Mouse (Mus musculus): Measurements from ENCODE around the gene Elp5. TPM values are rescaled to one million over a fixed set of nuclear protein-coding genes. Genes with fewer than 3 reads are reported as not detected.
A peak's percentile ranks its signal among the peaks of the same experiment; 100 is the strongest.

The Elp5 gene
- total and polyA plus RNA-seq, 3 experiments: 95.9 to 177 (median 119) TPM

DNA sequence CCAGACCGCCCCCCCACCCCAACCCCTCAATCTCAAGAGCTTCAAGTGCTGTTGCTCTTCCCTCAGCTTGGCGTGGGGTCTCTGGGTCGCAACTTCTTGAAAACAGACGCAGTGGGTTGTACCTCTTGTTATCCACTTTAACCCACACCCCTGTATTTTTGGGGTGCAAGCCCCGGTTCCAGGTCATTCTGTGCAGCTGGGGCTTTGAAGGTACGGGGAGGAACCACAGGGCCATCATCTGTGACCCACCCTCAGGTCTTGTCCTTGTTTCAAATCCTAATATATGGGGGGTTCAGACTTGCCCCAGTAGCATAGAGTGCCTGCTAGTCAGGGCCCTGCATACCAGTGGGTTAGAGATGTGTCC, 41.8 kb upstream of the Elp5 start:
- no peaks in the 10 kb centered on the region for H3K79me2 ChIP-seq (replicated peaks; ENCODE audit: control insufficient read depth, extremely low read depth, insufficient read depth, poor library complexity, severe bottlenecking)
- H3K4me3 ChIP-seq (replicated peaks in 1 of 3; ENCODE audit: low read depth in 2 of 3, low read length in 2 of 3, poor library complexity in 1 of 3): no peak overlapping the region
- H3K4me2 ChIP-seq (ENCODE audit: insufficient read depth, low read depth, poor library complexity, severe bottlenecking): no peak overlapping the region
- no peak overlapping the region for H3K9ac ChIP-seq (ENCODE audit: insufficient read depth, low read depth)
- in situ Hi-C loops (cut with MboI; ENCODE audit: low pct_ligation_motif_present, low pct_unique_long_range_greater_than_20kb, low sequenced_read_pairs): loop anchor here (25.0 kb wide), 1 partner anchor 937 kb away; the partner anchor contains the start of genes Per1 and Vamp2
- H3K9me3 ChIP-seq (replicated peaks; ENCODE audit: low read length): no peaks in the 10 kb centered on the region
- no peak for DNase-seq (ENCODE audit: extremely low read depth)
- TF ChIP-seq MAX (IDR thresholded peaks at IDR 0.05; ENCODE audit: low read length) (no peak), RAD21 (IDR thresholded peaks at IDR 0.05; ENCODE audit: low read depth, low read length) (no peak), MAZ (IDR thresholded peaks at IDR 0.05; ENCODE audit: low read depth, low read length) (no peak), CHD1 (IDR thresholded peaks at IDR 0.05; ENCODE audit: low read depth, low read length) (no peak), MXI1 (IDR thresholded peaks at IDR 0.05; ENCODE audit: low read depth, low read length) (no peak), USF2 (conservative IDR thresholded peaks at IDR 0.05; ENCODE audit: low read depth, low read length) (no peak)
- no peak overlapping the region for H3K27ac ChIP-seq (ENCODE audit: insufficient read depth, low read depth)
- H3K36me3 ChIP-seq (replicated peaks in 1 of 2; ENCODE audit: control insufficient read depth in 1 of 2, insufficient read depth in 1 of 2, low read length in 1 of 2): no peaks in the 10 kb centered on the region
- peaks cover 13% of the 10 kb centered on the region for H3K27me3 ChIP-seq (replicated peaks)
- H3K4me1 ChIP-seq (ENCODE audit: control insufficient read depth in 1 of 2, insufficient read depth in 2 of 2): peaks cover 14 to 43% of the 10 kb centered on the region in 2 experiments
- dilution Hi-C loops (cut with MboI; ENCODE audit: extremely low pct_ligation_motif_present, extremely low pct_unique_long_range_greater_than_20kb, low sequenced_read_pairs): no loop called here

DNA sequence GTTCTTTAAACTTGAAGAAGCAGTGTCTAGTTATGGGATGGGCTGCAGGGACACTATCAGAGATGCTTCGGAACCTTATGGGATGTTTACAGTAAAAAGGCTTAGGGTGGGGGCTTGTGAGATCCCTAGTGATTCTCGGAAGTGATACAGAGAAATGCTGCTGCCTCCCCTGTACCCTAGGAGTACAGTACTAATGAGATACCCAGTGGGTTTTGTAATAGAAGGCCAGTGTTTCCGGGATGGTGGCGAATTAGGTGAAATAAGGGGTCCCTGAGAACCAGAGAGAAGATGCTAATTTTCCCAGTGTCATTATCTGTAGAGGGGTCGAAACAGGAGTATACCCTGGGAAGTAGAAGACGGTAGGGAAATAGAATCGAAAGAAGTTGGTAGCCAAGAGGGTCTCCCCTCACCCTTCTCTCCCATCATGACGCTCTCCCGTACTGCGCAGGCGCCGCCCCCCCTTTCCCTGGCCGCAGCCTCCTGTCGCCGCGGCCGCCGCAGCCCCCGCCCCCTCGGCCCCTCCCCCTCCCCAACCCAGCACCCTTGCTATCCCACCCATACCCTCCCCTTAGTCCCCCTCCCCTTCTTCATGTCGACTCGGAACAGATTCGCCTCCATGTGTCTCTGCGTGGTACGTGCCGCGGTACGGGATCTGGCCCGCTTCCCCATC, 41.3 kb upstream of the Elp5 start:
- Histone ChIP-seq H3K36me3 (replicated peaks in 1 of 2; ENCODE audit: control insufficient read depth in 1 of 2, insufficient read depth in 1 of 2, low read length in 1 of 2) (no peaks in the 10 kb centered on the region), H3K4me2 (ENCODE audit: insufficient read depth, low read depth, poor library complexity, severe bottlenecking) (no peak overlapping the region), H3K4me3 (replicated peaks in 1 of 3; ENCODE audit: low read depth in 2 of 3, low read length in 2 of 3, poor library complexity in 1 of 3) (no peak overlapping the region), H3K9ac (ENCODE audit: insufficient read depth, low read depth) (no peak overlapping the region), H3K4me1 (ENCODE audit: control insufficient read depth in 1 of 2, insufficient read depth in 2 of 2) (peaks cover 12 to 39% of the 10 kb centered on the region in 2 experiments), H3K27ac (ENCODE audit: insufficient read depth, low read depth) (no peak overlapping the region), H3K27me3 (replicated peaks) (peaks cover 13% of the 10 kb centered on the region), H3K9me3 (replicated peaks; ENCODE audit: low read length) (no peaks in the 10 kb centered on the region), H3K79me2 (replicated peaks; ENCODE audit: control insufficient read depth, extremely low read depth, insufficient read depth, poor library complexity, severe bottlenecking) (no peaks in the 10 kb centered on the region)
- dilution Hi-C loops (cut with MboI; ENCODE audit: extremely low pct_ligation_motif_present, extremely low pct_unique_long_range_greater_than_20kb, low sequenced_read_pairs): no loop called here
- TF ChIP-seq MYC (IDR thresholded peaks at IDR 0.05; ENCODE audit: low read depth, low read length): no peak
- DNase-seq (ENCODE audit: extremely low read depth): no peak
- in situ Hi-C loops (cut with MboI; ENCODE audit: low pct_ligation_motif_present, low pct_unique_long_range_greater_than_20kb, low sequenced_read_pairs): loop anchor here (25.0 kb wide), 1 partner anchor 936 kb away; the partner anchor contains the start of genes Per1 and Vamp2

DNA sequence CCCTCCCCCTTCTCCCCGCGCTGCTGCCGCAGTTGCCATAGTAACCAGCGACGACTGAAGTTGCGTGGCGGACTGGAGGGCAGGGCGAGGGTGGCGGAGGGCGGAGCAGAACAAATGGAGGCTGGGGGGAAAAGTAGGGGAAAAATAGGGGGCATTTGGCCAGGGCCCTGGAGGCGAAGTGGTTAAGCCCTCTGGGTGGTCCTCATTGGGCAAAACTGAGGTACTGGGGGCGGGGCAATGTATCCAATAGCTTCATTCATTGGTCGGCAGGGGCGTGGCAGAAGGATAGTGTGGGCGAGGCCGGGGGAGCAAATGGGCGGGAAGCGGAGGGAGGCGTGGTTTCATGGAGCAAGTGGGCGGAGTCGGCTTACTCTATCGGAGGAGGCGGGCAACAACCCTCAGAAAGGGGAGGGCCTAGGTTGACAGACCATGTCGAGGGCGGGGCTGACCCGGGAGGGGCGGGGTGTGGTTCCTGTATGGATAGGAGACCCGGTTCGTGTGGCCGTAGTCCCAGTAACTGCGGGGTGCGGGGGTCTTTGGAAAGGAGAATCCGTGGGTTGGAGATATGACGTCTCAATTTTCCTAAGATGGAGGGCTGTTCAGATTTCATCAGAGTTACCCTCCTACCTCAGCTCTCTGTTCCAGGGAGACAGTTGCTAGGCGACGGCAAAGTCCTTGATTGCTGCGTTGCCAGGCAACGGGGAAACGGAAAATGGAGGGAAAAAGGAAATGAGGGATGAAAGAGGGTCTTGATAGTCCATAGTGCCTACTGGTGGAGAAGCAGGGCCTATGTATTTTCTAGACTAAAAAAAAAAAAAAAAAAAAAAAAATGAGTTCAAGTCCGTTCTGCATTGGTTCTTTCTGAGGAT, 39.2 kb upstream of the Elp5 start:
- no peaks in the 10 kb centered on the region for H3K79me2 ChIP-seq (replicated peaks; ENCODE audit: control insufficient read depth, extremely low read depth, insufficient read depth, poor library complexity, severe bottlenecking)
- H3K4me1 ChIP-seq (ENCODE audit: control insufficient read depth in 1 of 2, insufficient read depth in 2 of 2): peaks cover 8 to 27% of the 10 kb centered on the region in 2 experiments; a peak in 3 of 4 replicates
- no peak overlapping the region for H3K27ac ChIP-seq (ENCODE audit: insufficient read depth, low read depth)
- H3K9me3 ChIP-seq (replicated peaks; ENCODE audit: low read length): no peaks in the 10 kb centered on the region
- no peak overlapping the region for H3K9ac ChIP-seq (ENCODE audit: insufficient read depth, low read depth)
- in situ Hi-C loops (cut with MboI; ENCODE audit: low pct_ligation_motif_present, low pct_unique_long_range_greater_than_20kb, low sequenced_read_pairs): loop anchor here (25.0 kb wide), 1 partner anchor 934 kb away; the partner anchor contains the start of genes Per1 and Vamp2
- no peaks in the 10 kb centered on the region for H3K36me3 ChIP-seq (replicated peaks in 1 of 2; ENCODE audit: control insufficient read depth in 1 of 2, insufficient read depth in 1 of 2, low read length in 1 of 2)
- peak; percentile 100 for DNase-seq (ENCODE audit: extremely low read depth)
- dilution Hi-C loops (cut with MboI; ENCODE audit: extremely low pct_ligation_motif_present, extremely low pct_unique_long_range_greater_than_20kb, low sequenced_read_pairs): no loop called here
- peak overlapping the region; percentile 68 for H3K4me2 ChIP-seq (ENCODE audit: insufficient read depth, low read depth, poor library complexity, severe bottlenecking)
- H3K27me3 ChIP-seq (replicated peaks): peaks cover 13% of the 10 kb centered on the region
- H3K4me3 ChIP-seq (replicated peaks in 1 of 3; ENCODE audit: low read depth in 2 of 3, low read length in 2 of 3, poor library complexity in 1 of 3): peak overlapping the region; percentile 51 to 59 (median 52)
- TF ChIP-seq KAT2A (IDR thresholded peaks at IDR 0.05; ENCODE audit: insufficient replicate concordance, low read length) (no peak), MXI1 (IDR thresholded peaks at IDR 0.05; ENCODE audit: low read depth, low read length) (peak; percentile 75), MEF2A (IDR thresholded peaks at IDR 0.05; ENCODE audit: borderline replicate concordance, low read depth, low read length) (peak; percentile 41; the same call in 1 of the 2 replicates), UBTF (IDR thresholded peaks at IDR 0.05; ENCODE audit: low read depth, low read length) (no peak), IRF4 (IDR thresholded peaks at IDR 0.05; ENCODE audit: low read depth, low read length) (0 out of 2 replicates have a peak, but pooled peaks have one; percentile 6), ETS1 (conservative IDR thresholded peaks at IDR 0.05; ENCODE audit: low read depth, low read length) (no peak), SMC3 (IDR thresholded peaks at IDR 0.05; ENCODE audit: low read depth, low read length) (no peak), HCFC1 (IDR thresholded peaks at IDR 0.05; ENCODE audit: low read depth, low read length) (no peak), MAX (IDR thresholded peaks at IDR 0.05; ENCODE audit: low read length) (peak; percentile 47; the same call in 1 of the 2 replicates), CHD2 (IDR thresholded peaks at IDR 0.05; ENCODE audit: low read length) (peak; percentile 69), ZNF384 (IDR thresholded peaks at IDR 0.05; ENCODE audit: low read depth, low read length) (peak; percentile 84), TCF12 (IDR thresholded peaks at IDR 0.05; ENCODE audit: low read depth, low read length) (no peak; the same call in 1 of the 2 replicates), SIN3A (IDR thresholded peaks at IDR 0.05; ENCODE audit: low read length) (peak; percentile 81), BHLHE40 (IDR thresholded peaks at IDR 0.05; ENCODE audit: low read depth, low read length) (0 out of 2 replicates have a peak, but pooled peaks have one; percentile 10), ELF1 (IDR thresholded peaks at IDR 0.05; ENCODE audit: low read depth, low read length) (peak; percentile 54), E2F4 (IDR thresholded peaks at IDR 0.05; ENCODE audit: insufficient replicate concordance, low read depth, low read length) (no peak)
